Comparison of ENCODE assay signal across 16 mouse cellular contexts in the genomic region with DNA sequence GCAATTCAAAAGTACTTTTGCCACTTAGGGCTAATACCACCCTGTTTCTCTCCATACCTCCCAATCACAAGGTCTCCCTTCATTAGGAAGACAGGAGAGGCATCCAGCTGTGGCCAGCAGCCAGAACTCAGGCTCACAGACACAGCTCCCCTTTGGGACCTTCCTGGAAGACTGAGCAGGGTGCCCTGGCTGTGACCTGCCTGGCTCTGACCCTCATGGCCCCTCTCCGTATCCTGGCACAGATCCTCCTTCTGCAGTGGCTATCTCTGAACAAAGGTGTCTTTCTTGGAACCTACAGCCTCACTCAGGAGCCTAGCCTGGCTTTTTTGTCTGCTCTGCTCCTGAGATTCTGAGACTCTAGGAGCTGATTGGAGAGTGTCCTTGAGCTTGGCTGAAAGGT.
DNase-seq lines count a peak whose midpoint lies in the region; ATAC-seq lines count a peak whose summit lies in the region.
"Had no signal": no experiment of that assay in that cellular context is flagged by ENCODE, and none has a peak within 500 bp of the region (broad histone marks: within the 10 kb centered on the region; RNA-seq: fewer than 3 reads in every experiment).

No protein-coding gene starts in this region.

- no peak overlapping the region for H3K4me3 ChIP-seq in forebrain, embryonic 12.5 days (replicated peaks)
- H3K4me3 ChIP-seq in forebrain, embryonic 16.5 days (replicated peaks; ENCODE audit: low read length) = no peak overlapping the region
- no peak overlapping the region for H3K4me3 ChIP-seq in hindbrain, embryonic 16.5 days (ENCODE audit: low read length)
- H3K4me3 ChIP-seq in hindbrain, embryonic 14.5 days (replicated peaks; ENCODE audit: low read length) = no peak overlapping the region
- no peak overlapping the region for H3K4me3 ChIP-seq in neural tube, embryonic 13.5 days
- H3K4me3 ChIP-seq: embryonic facial prominence, embryonic 12.5 days had no signal

- H3K27ac ChIP-seq in forebrain, embryonic 12.5 days = no peak overlapping the region
- H3K27ac ChIP-seq in forebrain, embryonic 16.5 days (ENCODE audit: low read length) = no peak overlapping the region
- H3K27ac ChIP-seq in hindbrain, embryonic 16.5 days (ENCODE audit: low read depth, low read length) = no peak overlapping the region
- no peak overlapping the region for H3K27ac ChIP-seq in hindbrain, embryonic 14.5 days
- 0 out of 2 replicates have a peak overlapping the region, but pooled peaks have one; percentile 6 for H3K27ac ChIP-seq in neural tube, embryonic 13.5 days (replicated peaks)
- H3K27ac ChIP-seq: embryonic facial prominence, embryonic 12.5 days; stomach, postnatal 0 days had no signal

- peak; percentile 53; the same call in 1 of the 2 replicates for ATAC-seq in forebrain, embryonic 12.5 days (ENCODE audit: low FRiP score)
- no peak for ATAC-seq in forebrain, embryonic 16.5 days
- ATAC-seq in hindbrain, embryonic 16.5 days = peak; percentile 56
- ATAC-seq in hindbrain, embryonic 14.5 days (ENCODE audit: low FRiP score) = no peak
- peak; percentile 32; the same call in 1 of the 2 replicates for ATAC-seq in neural tube, embryonic 13.5 days (ENCODE audit: low read depth)

- no peak overlapping the region for H3K4me2 ChIP-seq in forebrain, embryonic 12.5 days
- no peak overlapping the region for H3K4me2 ChIP-seq in forebrain, embryonic 16.5 days (ENCODE audit: low read length)
- H3K4me2 ChIP-seq in hindbrain, embryonic 16.5 days (ENCODE audit: low read length) = no peak overlapping the region
- no peak overlapping the region for H3K4me2 ChIP-seq in hindbrain, embryonic 14.5 days (replicated peaks)
- H3K4me2 ChIP-seq in neural tube, embryonic 13.5 days = no peak overlapping the region
- H3K4me2 ChIP-seq: embryonic facial prominence, embryonic 12.5 days had no signal

- H3K9ac ChIP-seq in forebrain, embryonic 12.5 days = no peak overlapping the region; the same call in 1 of the 2 replicates
- H3K9ac ChIP-seq in forebrain, embryonic 16.5 days (replicated peaks; ENCODE audit: low read depth, low read length) = no peak overlapping the region
- no peak overlapping the region for H3K9ac ChIP-seq in hindbrain, embryonic 16.5 days (ENCODE audit: low read depth, low read length)
- no peak overlapping the region for H3K9ac ChIP-seq in hindbrain, embryonic 14.5 days
- H3K9ac ChIP-seq in neural tube, embryonic 13.5 days = no peak overlapping the region
- H3K9ac ChIP-seq: embryonic facial prominence, embryonic 12.5 days had no signal

- no peak for DNase-seq in hindbrain, embryonic 14.5 days (ENCODE audit: low spot score)
- DNase-seq in neural tube, embryonic 10.5 days (ENCODE audit: extremely low spot score, low spot score) = no peak
- DNase-seq in retina, embryonic 14.5 days (ENCODE audit: low spot score) = peak; percentile 32
- DNase-seq in ovary, postnatal 14 days (ENCODE audit: low spot score) = no peak
- DNase-seq: cerebellum, adult 18-20 months; cerebellum, postnatal 14 days; gastrocnemius, postnatal 10 days; kidney, adult 18-20 months; kidney, postnatal 10 days; lung, postnatal 4 days had no signal

- peaks cover 13% of the 10 kb centered on the region for H3K4me1 ChIP-seq in forebrain, embryonic 12.5 days
- H3K4me1 ChIP-seq in forebrain, embryonic 16.5 days (replicated peaks; ENCODE audit: control insufficient read depth, insufficient read depth, low read length) = 0 out of 2 replicates have a peak, but pooled peaks cover 6% of the 10 kb centered on the region
- 0 out of 2 replicates have a peak, but pooled peaks cover 3% of the 10 kb centered on the region for H3K4me1 ChIP-seq in hindbrain, embryonic 16.5 days (ENCODE audit: control insufficient read depth, insufficient read depth, low read depth, low read length)
- 0 out of 2 replicates have a peak, but pooled peaks cover 3% of the 10 kb centered on the region for H3K4me1 ChIP-seq in hindbrain, embryonic 14.5 days (replicated peaks; ENCODE audit: control insufficient read depth, insufficient read depth, low read length)
- H3K4me1 ChIP-seq in neural tube, embryonic 13.5 days (replicated peaks) = peaks cover 11% of the 10 kb centered on the region

- 4% methylated on average over 1 of the region's 1 CpGs for WGBS in forebrain, embryonic 12.5 days
- WGBS in forebrain, embryonic 16.5 days = 8% methylated on average over 1 of the region's 1 CpGs
- 11% methylated on average over 1 of the region's 1 CpGs for WGBS in hindbrain, embryonic 16.5 days
- WGBS in hindbrain, embryonic 14.5 days = 11% methylated on average over 1 of the region's 1 CpGs
- 14% methylated on average over 1 of the region's 1 CpGs for WGBS in neural tube, embryonic 13.5 days

- no peaks in the 10 kb centered on the region for H3K27me3 ChIP-seq in forebrain, embryonic 12.5 days
- H3K27me3 ChIP-seq in forebrain, embryonic 16.5 days (replicated peaks; ENCODE audit: control insufficient read depth, insufficient read depth, low read length) = no peaks in the 10 kb centered on the region
- no peaks in the 10 kb centered on the region for H3K27me3 ChIP-seq in hindbrain, embryonic 16.5 days (replicated peaks; ENCODE audit: control insufficient read depth, insufficient read depth, low read length)
- no peaks in the 10 kb centered on the region; the same call in 1 of the 2 replicates for H3K27me3 ChIP-seq in hindbrain, embryonic 14.5 days (ENCODE audit: control insufficient read depth, insufficient read depth, low read length)
- H3K27me3 ChIP-seq in neural tube, embryonic 13.5 days = no peaks in the 10 kb centered on the region
- H3K27me3 ChIP-seq: embryonic facial prominence, embryonic 12.5 days had no signal

- no peaks in the 10 kb centered on the region for H3K9me3 ChIP-seq in forebrain, embryonic 12.5 days
- no peaks in the 10 kb centered on the region for H3K9me3 ChIP-seq in forebrain, embryonic 16.5 days (ENCODE audit: control insufficient read depth, low read length)
- H3K9me3 ChIP-seq in hindbrain, embryonic 16.5 days (ENCODE audit: control insufficient read depth, low read length) = no peaks in the 10 kb centered on the region
- H3K9me3 ChIP-seq in hindbrain, embryonic 14.5 days (ENCODE audit: control insufficient read depth, low read length) = no peaks in the 10 kb centered on the region
- H3K9me3 ChIP-seq in neural tube, embryonic 13.5 days = no peaks in the 10 kb centered on the region
- H3K9me3 ChIP-seq: embryonic facial prominence, embryonic 12.5 days had no signal

- no peaks in the 10 kb centered on the region for H3K36me3 ChIP-seq in forebrain, embryonic 12.5 days (replicated peaks)
- H3K36me3 ChIP-seq in forebrain, embryonic 16.5 days (ENCODE audit: control insufficient read depth, insufficient read depth) = no peaks in the 10 kb centered on the region
- no peaks in the 10 kb centered on the region for H3K36me3 ChIP-seq in hindbrain, embryonic 16.5 days (ENCODE audit: control insufficient read depth, insufficient read depth, low read length)
- no peaks in the 10 kb centered on the region for H3K36me3 ChIP-seq in hindbrain, embryonic 14.5 days (replicated peaks; ENCODE audit: control insufficient read depth, insufficient read depth)
- H3K36me3 ChIP-seq in neural tube, embryonic 13.5 days = no peaks in the 10 kb centered on the region
- H3K36me3 ChIP-seq: embryonic facial prominence, embryonic 12.5 days had no signal

Comparison
In these comparisons a context has a peak if more than half of its experiments do, and no peak if none do; other contexts are left out.
1. ATAC-seq: peak in forebrain, embryonic 12.5 days (single experiment), hindbrain, embryonic 16.5 days (single experiment) and neural tube, embryonic 13.5 days (single experiment); none in forebrain, embryonic 16.5 days (single experiment) and hindbrain, embryonic 14.5 days (single experiment).